Mouse (Mus musculus) spleen, adult 18-20 months (tissue): ENCODE results near the gene Zfp46.

Source experiments
- DNase-seq, 2 experiments: peaks; one replicate each; pipeline ENCODE4 v3.0.0; 2022; ENCODE audit warnings: mixed read lengths in 2 of 2

The Zfp46 gene

DNA sequence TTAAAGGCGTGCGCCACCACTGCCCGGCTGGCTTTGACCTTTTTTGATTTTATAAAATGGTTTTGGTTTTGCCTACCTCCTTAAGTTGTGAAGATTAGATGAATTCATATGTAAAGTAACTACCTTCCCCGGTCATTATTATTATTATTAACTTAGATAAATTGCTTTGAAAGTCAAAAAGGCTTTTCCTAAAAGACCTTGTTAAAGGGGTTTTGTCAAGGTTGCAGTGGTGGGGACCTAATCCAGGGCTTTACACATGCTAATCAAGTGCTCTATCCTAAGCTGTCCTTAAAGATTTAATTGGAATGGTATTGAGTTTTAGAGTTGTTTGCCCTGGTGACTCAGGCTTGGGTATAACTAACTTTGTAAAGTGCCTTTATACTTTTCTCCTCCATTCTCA lies 33.2 kb downstream of the Zfp46 start:
- DNase-seq = no peak

DNA sequence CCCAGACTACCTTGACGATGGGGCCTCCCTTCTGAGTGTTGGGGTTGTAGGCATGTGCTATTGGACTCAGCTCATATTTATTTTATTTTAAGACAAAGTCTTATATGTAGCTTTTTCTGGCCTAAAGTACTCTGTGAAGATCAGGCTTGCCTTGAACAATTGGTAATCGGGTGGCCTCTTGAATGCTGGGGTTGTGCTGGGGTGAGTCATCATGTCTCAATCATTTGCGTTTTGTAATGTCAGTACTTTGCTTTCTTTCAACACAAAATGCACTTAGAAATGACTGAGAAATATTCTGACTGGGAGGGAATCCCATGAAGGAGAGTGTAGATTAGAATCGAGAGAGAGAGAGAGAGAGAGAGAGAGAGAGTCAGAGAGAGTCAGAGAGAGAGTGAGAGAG lies 35.5 kb downstream of the Zfp46 start:
- no peak for DNase-seq

DNA sequence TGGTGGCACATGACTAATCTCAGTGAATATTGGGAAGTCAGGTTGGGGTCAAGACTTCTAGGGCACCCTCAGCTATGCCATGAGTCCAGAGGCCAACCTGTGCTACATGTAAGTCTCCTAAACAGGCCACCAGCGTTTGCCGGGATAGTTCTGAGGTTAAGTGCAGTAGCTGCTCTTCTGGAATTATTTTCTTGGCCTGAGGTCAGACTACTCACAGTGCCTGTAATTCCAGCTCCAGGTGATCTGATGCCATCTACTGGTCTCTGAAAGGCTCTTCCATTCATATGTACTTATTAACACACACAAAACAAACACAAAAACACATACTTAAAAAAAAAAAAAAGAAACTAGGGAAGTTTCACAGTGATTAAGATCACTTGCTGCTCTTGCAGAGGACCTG lies 39.7 kb downstream of the Zfp46 start:
- no peak for DNase-seq

DNA sequence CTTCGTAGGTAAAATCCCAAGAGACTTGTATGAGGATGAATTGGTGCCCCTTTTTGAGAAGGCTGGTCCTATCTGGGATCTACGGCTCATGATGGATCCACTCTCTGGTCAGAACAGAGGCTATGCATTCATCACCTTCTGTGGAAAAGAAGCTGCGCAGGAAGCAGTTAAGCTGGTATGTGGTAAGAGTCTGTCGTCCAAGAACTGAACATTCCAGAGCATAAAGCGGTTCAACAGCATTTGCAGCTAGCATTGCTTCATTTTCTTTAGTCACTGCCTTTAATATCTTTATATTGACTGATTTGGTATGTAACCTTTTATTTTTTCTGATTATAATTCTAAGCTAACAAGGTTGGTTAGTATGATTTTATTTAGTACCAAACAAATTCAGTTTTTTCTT lies 42.8 kb downstream of the Zfp46 start:
- DNase-seq = no peak

DNA sequence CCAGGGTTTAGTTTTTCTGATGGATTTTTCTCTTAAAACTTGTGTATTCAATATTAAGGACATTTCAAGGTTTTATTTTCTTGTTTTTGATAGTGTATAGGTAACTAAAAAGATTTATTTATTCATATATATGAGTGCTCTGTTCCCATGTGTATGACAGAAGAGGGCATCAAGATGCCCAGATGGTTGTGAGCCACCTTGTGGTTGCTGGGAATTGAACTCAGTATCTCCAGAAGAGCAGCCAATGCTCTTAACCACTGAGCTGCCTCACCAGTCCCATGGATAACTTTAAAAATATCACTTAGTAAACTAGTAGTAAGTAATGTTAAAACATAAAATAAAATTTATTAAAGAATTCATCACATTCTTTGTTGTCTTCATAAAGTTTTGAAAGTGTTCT lies 43.6 kb downstream of the Zfp46 start:
- no peak for DNase-seq

DNA sequence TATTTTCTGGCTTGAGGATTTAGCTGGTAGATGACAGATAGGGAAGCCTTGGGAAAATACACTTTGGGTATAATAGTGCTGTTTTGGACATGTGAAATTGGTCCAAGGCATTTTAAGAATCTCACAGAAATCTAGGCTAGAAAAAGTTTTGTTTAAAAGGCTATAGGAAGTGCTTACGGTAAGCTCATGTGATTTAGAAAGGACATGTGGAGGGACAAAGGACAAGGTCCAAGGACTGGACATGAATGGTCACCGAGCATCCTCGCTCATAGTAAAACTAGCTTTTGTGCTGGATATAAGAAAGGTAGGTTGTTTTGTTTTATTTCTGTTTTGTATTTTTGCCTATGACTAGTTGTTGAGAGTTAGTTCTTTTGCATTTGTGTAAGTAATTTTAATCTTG lies 47.2 kb downstream of the Zfp46 start:
- DNase-seq = no peak

DNA sequence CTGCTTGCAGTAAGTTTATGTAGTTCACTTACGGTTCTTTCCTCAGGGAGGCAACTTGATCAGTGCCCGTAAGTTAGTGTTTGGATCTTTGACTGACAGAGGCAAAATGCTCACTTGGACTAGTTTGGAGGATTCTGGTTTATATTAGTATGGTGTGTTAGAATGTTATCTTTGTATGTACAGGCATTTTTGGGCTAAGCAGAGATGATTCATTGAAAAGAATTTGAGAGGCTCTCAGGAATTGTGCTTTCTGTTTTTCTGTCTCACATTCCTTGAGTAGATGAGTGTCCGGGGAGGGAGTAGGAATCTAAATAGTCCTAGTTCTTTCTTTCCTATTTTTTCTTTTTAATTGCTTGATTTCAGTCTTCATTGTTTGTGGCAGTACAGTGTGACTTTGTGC lies 48.7 kb downstream of the Zfp46 start:
- DNase-seq = no peak

DNA sequence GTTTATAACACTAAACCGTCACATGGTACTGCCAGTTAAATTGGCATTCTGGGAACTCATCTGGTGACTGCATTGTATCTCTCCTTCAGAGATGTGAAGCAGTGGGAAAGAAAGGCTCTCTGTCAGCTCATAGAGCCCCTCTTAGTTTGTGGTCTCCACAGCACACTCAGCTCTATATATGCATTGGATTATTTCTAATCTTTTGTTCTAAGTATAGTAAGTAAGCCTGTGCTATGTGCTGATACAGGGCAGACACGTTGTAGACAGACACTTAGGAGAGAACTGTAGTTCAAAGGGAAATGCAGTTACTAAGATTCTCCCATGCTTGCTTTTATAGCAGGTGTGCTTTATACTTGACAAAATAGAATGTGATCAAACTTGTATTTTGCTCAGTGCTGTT lies 50.6 kb downstream of the Zfp46 start:
- no peak for DNase-seq

DNA sequence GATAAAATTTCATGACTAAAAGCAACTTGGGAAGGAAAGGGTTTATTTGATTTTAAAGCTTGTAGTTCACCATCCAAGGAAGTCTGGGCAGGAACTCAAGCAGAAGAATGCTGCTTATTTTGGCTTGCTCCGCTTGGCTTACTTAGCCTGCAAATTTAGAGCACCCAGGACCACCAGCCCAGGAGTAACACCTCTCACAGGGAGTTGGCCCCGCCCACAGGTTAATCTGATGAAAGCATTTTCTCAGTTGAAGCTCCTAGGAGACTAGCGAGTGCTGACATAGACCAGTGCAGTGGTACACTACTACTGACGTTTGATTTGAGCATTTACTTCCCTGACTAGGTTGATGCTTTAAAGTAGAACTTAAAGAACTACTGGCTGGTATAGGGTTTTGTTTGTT lies 52.6 kb downstream of the Zfp46 start:
- no peak for DNase-seq
